Mouse (Mus musculus) spleen, postnatal 14 days (tissue): ENCODE results near the gene Plxna1.

ENCODE experiments used
- DNase-seq, 2 experiments: peaks; one replicate each; pipeline ENCODE4 v3.0.0; 2021 to 2022; ENCODE audit warnings: low spot score in 2 of 2

The Plxna1 gene

DNA sequence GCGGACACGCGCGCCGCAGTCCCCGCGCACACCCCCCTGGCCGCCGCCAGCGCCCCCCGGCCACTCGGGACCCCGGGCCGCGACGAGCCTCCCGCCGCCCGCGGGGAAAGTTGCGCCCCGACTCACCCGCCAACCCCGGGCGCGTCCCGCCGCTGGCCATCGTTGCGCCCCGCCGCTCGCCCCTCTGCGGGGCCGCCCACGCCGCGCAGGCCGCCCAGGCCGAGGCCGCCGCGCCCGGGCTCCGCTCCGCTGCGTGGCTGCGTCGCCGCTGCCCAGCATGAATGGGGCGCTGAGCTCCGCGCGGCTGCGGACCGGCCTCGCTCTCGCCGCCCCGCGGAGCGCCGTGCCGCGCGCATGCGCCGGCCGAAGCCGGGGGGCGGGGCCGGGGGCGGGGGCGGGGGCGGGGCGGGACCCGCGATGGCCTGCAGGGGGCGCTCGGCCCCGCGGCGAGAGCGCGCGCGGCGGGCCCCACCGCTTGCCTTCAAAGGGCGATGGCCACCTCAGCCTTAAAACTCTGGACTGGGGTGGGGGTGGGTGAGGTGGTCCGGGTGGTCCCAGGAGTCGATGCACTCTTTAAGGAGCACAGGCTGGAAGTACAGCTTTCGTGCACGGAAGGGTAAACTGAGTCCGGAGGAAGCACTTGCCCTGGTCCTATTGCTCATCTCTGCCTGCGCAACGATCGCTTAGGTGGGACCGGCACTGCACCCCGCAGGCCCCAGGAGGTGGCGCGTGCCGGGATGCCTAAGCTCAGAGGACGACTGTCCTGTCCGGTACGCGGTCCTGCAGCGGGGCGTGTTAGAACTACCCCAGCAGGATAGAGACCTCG is at the start of gene Plxna1:
TSS of gene Plxna1 (minus strand) at position 340 of the 826 bp plus-strand sequence.
- DNase-seq: peak in 1 of 2 experiments; percentile 29

DNA sequence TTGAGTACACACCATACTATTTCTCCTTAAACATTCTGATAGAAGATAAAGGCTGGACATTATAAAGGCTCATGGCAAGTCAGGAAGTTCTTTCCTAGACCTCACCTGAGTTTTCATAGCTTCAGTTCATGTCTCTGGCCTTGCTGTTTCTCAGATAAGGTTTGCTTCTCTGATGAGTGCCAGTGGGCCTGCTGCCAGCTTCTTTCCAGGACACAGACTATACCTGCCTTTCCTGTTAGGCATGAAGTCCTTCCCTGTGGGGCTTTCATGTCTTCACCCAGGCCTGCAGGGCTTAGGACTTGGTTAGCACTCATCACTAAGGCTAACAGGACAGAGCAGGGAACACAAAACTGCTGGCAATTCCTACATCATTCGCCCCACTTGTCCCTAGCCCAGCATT is 46.6 kb upstream of the Plxna1 start:
- no peak for DNase-seq

DNA sequence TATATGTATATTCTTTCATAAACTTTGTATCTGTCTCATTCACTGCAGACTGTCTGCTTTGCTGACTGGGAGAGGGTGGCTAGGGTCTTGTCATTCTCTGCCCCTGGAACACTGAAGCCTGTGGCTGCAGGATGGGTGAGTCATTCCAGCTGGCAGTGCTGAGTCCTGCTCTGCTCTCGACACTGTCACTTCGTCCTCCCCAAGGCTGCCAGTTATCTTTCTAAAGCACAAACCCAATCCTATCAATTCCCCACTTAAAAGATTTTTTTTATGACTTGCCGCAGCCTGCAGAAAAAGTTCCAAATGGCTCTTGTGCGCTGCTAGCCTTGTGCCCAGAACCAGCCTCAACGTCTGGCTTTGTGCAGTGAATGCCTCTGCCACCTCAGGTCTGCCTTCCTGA is 45.8 kb upstream of the Plxna1 start:
- no peak for DNase-seq

DNA sequence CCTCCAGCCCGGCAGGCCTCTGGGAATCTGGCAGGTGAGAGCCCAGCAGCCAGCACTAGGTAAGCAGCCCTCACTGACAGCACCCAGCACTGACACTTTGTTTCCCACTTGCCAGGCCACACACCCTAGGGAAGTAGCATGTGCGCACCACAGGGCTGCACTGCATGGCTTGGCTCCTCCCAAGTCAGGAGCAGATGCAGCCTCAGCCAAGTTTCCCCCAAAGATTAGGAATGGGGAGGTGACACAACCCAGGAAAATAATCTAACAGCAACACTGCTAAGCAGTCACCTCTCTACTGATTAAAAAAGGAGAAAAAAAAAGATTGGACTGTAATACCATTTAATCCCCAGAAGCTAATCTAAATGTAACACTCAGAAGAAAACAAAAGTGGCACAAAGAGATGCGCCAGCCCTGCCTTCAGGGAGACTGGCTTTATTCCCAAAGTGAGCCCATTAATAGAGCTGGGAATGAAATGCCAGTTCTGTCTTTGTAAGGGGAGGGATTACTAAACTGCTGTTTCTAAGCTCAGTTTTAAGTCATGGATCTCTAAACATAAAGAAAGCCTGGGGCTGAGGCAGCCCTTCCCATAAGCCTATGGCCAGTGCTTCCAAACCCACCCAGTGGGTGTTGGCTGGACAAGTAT is 44.9 kb upstream of the Plxna1 start:
- no peak for DNase-seq

DNA sequence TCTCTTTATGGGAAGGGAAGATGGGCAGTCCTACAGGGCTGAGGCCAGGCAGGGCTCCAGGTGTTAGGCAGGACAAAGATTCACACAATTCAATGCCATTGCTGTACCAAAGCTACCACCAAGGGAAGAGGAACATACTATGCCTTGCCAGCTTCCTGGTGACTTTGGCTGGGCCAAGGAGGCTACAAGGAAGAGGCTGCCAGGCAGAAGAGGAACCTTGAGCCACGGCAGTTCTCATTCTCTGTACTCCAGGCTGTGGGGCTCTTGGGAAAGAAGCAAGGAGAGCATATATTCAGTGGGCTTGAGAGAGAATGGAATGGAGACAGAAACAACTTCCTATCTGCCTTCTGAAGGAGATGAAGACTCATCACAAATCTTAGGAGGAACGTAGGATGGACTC is 42.5 kb upstream of the Plxna1 start:
- DNase-seq: no peak

DNA sequence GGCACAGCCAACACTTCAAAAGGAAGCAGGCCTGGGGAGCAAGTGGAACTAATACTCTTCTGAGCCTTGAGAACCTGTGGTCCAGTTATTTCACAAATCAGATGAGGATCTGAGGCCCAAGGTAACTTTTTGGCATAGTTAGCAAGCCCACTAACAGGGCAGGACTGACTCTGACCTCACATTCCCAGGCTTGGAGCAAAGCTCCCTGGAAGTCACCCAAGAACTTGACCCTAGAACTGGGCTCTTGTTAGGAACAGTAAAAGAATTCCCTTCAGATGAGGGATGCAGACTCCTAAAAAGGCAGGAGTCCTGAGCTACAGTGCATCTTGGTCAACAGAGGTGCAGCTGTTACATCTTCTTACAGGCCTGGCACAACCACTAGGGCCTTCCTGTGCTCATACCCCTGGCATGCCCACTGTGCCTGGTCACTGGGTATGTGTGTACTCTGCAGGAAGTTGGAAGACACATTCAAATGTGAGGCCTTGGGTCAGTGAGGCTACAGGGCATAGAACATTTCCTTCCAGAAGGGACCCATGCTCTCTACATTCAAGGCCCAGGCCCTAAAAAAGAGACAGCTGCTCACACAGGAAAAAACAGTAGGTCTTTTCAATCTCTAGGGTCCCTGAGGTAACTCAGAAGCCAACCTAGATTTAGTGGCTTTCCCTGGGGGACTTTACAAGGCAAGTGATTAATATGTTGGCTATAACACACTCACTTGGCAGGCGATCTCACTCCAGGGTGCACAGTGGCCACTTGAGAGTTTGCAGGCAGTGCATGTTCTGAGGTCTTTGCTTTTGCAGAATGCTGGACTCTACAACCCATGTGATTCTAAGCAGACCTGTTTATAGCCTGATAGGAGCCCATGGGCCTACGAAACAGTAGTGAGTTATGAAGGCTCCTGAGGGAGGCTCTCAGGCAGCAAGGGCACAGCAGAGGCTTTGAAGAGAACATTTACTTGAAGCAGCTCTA is 41.1 kb upstream of the Plxna1 start:
- DNase-seq: no peak

DNA sequence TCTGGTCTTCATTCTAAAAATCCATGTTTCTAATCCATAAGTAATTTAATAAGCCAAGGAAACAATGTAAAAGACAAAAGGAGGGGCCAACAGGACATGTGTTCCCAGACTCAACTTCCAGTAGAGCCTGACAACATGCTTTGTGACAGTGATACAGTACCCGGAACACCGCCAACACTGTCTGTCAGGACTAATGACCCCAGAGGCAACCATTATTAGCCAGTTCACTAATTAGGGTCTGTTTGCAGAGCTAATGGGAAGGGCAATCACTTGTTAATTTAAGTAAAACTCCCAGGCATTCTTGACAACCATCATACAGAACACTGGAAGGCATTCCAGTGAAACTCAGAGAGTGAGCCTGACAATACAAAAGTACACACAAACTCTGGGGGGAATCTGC is 40.0 kb upstream of the Plxna1 start:
- DNase-seq: no peak

DNA sequence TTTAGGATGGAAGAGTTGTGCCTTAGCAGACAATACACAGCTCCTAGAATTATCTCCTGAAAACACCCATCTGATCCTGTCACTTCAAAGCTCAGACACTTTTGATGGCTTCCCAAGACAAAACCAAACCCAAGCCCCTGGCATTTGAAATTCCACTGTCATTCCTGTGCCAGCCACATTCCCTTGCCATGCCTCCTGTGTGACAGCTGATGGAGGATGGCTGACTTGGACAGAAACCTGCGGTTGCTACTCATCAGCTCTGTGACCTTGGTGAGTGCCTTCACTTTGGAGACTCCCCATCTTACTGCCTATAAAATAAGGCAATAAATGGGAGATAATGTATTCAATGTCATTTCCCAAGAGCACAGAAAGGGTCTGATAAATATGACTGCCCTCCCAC is 37.1 kb upstream of the Plxna1 start:
- DNase-seq: no peak

DNA sequence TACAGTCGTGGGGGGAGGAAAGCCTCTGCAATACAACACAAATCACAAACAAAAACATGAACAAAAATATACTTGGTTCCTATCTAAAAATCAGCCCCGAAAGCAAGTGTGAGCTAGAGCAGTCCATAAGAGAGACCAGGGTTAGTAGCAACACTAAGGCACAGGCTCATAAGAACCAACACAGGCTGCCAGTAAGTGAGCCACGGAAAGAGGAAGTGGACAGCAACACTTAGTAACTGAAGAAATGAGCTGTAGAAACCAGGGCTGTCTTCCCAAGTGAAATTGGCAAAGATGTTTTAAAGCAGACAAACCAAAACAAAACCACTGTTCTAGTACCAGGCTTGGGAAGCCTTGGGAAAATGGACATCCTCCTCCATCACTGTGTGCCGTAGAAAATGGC is 35.5 kb upstream of the Plxna1 start:
- no peak for DNase-seq

DNA sequence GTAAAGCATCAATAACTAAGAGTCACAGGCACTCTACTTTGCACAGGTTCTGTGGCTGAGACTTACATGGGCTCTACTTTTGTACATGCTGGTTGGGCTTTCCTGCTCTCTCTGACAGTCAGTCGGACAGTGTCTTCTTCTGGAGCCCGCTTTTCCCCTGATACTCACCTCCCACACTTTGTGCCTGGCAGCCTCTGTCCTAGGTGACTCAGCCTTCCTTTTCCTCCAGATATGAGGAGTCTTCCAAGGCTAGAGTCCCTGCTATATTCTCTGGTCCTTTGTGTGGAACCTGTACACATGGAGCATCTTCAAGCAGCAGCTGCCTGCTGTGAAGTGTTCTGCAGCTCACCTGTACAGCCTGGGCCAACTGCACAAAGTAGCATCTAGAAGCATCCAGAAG is 31.4 kb upstream of the Plxna1 start:
- DNase-seq: no peak

DNA sequence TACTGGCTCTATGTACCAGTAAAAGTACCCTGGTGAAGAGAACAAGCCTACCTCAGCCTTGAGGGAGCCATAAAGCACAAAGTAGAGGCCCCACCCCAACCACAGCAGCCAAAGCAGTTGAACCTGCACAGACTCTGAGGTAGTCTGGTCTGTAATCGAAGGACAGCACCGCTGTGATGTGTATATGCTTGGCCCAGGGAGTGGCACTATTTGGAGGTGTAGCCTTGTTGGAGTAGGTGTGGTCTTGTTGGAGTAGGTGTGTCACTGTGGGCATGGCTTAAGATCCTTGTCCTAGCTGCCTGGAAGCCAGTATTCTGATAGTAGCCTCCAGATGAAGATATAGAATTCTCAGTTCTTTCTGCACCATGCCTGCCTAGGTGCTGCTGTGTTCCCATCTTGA is 29.8 kb upstream of the Plxna1 start:
- DNase-seq: no peak

DNA sequence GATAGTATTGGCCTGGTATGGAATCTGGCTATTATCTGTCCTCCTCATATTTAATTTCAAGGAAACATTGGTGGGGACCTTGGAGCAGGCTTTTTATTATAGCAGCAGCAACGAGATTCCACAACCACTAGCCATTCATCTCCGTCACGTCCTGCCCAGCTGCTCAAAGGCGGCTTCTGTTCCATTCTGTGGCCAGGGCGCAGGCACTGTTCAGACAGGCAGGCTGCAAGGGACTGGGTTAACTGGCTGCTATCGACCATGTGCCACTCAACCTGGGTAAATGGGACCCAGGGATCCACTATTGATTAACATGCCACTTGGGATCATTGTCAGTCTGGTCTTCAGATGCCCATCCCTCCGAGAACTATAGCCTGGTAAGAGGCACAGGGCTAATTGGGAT is 27.4 kb upstream of the Plxna1 start:
- no peak for DNase-seq

DNA sequence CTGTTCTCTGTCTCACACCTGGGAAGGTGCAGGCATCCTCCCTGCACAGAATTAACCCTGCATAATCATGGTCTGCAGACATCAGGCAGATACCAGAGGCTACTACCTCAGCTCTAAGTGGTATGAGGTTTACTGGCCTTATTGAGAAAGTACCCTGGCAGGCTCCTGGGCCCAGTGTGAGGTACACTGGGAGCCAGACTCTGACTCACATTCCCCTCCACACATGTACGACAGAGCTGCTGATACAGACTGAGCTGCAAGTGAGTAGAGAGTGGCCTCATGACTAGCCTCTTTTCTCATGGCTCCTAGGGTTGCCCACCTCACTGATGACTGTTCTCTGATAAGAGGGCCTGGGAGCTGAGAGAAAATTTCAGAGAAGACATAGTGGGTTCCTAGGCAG is 24.5 kb upstream of the Plxna1 start:
- no peak for DNase-seq

DNA sequence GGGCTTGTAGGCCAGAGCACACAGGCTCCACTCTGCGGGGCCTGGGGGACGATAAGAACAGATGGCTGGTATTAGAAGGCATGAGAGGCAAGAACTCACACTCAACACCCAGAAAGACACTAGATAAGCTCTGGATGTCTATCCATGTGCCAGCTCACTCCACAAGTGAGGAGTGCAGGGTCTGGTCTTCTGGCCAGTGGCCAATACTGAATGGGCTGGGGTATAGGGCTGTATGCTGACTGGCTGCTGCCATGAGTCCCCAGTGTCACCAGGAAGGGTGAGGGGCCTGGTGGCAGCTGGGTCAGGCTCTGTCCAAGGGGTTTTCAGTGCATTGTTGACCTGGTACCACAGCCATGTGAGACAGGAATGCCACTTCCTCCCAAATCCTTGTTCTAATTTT is 22.3 kb upstream of the Plxna1 start:
- no peak for DNase-seq

DNA sequence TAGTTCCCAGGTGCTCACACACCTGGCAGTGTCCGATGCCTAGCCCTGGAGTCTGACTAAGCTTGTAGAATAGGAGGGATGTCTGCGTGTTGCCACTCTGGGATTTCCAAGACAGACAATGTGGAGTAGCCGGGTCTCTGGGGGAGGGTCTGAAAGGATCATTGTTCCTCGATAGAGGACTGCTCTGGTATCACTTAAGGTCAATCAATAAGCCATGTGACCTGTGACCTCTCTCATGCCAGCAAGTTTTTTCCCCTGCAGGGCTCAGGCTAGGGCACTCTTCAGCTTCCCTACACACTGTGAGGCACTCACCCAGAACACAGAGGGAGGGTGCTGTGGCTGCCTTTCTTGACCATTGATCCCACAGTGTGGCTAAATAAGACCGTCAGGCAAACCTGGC is 19.4 kb upstream of the Plxna1 start:
- no peak for DNase-seq

DNA sequence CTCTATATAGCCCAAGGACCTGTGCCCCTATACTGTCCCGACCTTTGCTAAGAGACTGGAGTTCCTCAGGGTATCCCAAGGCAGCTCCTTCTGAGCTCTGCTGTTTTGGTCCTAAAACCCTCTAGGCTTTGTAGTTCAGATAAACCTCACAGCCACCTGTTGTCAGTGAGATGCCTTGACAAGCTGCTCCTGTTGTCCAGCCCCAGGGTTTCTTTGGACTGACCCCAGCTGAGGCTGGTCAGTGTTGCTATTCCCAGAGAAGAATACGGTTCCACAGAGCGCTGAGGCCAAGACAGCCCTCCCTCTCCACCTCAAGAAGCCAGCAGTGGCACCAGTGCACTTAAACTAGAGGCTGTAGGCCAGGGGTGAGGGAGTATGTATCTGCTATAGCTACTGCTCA is 18.8 kb upstream of the Plxna1 start:
- no peak for DNase-seq

DNA sequence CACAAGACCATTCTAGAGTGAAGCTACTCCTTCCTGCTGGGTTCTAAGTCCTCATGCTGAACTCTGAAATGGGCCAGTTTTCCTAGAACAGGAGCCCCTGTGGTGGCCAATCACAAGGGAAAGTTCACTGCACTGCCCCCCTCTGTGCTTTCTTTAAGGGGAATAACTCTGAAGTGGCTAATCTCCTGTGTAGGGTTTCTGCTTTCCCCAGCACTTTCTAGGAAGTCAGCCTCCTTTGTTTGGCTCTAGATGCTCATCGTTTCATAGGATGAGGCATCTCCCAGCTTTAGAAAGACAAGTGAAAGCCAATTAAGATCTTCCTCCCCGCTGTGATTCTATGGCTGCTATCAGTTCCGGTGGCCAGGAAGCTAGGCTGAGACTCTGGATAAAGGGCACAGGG is 18.3 kb upstream of the Plxna1 start:
- no peak for DNase-seq

DNA sequence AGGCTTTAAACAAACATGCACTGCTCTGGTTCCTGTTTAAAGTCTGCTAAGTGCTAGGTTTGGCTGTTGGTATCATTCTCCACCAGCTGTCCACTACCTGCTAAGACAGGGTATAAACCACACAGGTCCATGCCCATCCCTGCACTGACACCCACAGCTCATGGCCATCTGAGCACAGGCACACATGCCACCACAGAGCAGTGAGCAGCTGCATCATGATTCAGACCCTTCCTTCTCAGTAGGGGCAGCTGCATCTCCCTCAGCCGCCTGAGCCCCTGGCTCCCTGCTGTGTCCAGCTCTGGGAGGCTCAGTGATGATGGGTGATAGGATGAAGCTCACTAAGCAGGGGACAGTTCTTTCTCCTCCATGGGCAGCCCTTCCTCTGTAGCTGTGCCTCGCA is 15.8 kb upstream of the Plxna1 start:
- no peak for DNase-seq

DNA sequence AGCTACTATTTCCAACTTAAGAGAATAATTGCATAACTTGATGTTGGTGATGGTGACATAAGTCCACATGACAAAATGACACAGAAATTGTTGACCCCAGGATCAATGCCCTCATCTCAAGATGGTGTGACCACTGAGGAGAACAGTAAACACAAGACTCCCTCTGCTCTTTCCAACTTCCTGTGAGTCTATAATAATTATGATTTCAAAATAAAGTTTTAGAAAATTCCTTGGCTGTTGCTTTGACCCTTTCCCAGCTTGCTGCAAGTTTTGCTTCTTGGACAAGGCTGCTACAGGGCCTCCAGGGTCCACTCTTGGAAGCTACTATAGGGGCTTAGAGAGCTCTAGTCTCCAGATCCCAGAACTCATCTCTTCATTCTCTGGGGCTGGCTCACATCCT is 6.4 kb upstream of the Plxna1 start:
- no peak for DNase-seq

DNA sequence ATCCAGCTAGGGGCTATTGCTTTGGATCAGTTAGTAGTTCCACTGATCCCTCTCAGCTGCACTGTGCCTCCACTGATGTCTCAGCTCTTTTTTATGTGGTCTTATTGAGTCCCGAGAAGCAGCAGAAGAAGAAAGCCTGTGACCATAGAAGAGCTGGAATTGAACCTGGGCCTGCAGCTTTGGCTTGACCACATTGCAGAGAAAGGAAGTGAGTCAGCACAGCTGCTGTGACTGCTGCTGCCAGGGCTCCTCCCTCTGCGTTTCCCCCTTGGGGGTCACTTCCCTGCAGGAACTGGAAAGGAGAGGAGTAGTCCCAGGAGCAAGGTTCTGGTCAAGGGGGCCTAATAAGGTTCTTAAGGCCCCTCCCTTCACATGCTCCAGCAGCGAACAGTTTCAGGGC is 1.9 kb upstream of the Plxna1 start:
- DNase-seq: no peak

DNA sequence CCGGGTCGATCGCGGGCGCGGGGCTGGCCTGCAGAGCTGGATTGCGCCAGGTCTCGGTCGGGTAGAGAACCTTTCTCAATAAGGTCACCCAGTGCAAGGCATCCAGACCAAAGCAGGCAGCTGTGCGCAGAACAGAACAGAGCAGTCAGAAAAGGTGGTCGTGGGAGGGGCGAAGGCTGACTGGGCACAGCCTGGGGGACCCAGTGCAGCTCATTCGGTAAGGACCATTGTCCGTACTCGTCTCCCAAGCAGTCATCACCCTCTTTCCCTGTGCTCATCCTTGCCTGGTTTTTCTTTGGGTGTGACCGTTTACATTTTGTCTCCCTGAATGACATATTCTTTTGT is 659 bp upstream of the Plxna1 start:
- no peak for DNase-seq

DNA sequence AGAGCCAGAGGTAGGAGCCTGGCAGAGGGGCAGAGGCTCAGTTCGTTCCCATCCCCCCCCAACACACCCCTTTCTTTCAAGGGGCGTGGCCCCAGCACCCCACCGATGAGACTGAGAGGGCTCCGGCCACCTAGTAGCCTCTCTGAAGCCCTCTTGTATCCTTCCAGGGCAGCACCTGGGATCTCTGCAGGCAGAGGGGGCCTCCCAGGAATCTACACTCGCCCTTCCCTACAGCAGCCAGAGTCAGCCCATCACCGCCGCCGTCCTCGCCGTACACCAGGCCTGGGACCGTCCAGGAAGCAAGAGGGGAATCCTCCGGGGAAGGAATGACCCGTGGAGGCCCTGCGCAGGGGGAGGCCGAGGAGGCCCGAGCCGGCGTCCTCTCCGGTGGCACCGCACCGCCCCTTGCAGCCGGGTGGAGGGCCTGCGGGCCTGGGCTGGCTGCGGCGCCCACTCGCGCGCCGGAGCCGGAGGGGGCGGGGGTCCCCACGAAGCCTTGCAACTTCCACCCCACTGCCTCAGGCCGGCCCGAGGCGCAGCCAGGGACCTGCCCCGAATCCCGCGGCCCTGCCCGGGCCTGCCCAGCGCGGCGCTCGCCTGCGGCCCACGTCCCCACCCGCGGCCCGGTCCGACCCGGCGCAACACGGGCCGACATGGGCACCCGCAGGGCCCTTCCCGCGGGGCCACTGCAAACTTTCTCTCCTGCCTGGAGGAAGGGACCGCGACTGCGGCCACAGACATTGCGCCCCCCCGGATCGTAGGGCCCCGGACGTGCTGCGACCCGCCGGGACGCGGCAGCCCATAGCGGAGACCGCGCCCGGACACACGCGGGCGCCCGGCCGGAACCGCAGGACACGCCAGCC is 771 bp downstream of the Plxna1 start:
- peak in 1 of 2 experiments; percentile 19 for DNase-seq
